Mouse (Mus musculus) megakaryocyte, embryonic 14.5 days (primary cell): Measurements from ENCODE around the gene Ap3d1. TPM values are rescaled to one million over a fixed set of nuclear protein-coding genes. Genes with fewer than 3 reads are reported as not detected.

Experiments
- H3K27me3 ChIP-seq: replicated peaks from 2 replicates; pipeline ENCODE3; 2012; ENCODE audit warnings: inconsistent platforms
- H3K36me3 ChIP-seq: replicated peaks from 2 replicates; pipeline ENCODE3; 2012; ENCODE audit warnings: low read length, inconsistent platforms, mixed read lengths
- H3K4me1 ChIP-seq: 2 replicates; pipeline ENCODE4 v1.6.1; 2012; ENCODE audit warnings: inconsistent platforms
- H3K4me3 ChIP-seq: replicated peaks from 2 replicates; pipeline ENCODE3; 2012; ENCODE audit warnings: moderate library complexity, mild to moderate bottlenecking, inconsistent platforms
- H3K9me3 ChIP-seq: 2 replicates; pipeline ENCODE4 v1.6.1; 2012; ENCODE audit warnings: inconsistent platforms
- FLI1 ChIP-seq: IDR thresholded peaks from 2 replicates; pipeline ENCODE4 v1.6.1; 2012; ENCODE audit warnings: low read length, inconsistent platforms, mixed read lengths
- GATA1 ChIP-seq: IDR thresholded peaks from 3 replicates; pipeline ENCODE4 v1.6.1; 2012; ENCODE audit warnings: mixed read lengths, low read length, inconsistent platforms, borderline replicate concordance
- polyA plus RNA-seq: library from polyadenylated mRNA; stranded (reverse); fragments of >175 nt; gene quantifications from 2 replicates; pipeline ENCODE4 v1.2.3, GENCODE M21; 2012; ENCODE audit warnings: low replicate concordance; ENCODE audit not compliant: insufficient read depth

Gene Ap3d1
- polyA plus RNA-seq, 1 experiment, result 24.8 TPM

DNA sequence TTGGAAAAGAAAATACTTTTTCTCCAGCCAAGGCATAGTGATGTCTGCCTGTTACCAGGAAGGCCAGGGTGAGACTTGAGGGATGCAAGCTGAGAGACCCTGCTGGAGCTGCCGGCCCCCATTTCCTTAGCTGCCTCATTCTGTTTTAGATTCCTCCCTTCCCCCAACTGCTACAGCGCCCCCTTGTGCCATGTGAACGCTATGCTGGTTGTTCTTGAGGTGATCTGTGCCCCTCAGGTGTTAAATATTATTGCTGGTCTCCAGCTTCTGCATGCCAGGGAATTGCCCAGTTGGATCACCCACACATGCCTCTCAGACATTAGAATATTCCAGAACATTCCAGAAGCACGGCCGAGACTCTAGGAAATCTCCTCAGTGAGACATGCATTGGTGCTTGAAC is 80.9 kb downstream of the Ap3d1 start:
- Histone ChIP-seq H3K4me3 (no peak overlapping the region), H3K9me3 (no peaks in the 10 kb centered on the region), H3K36me3 (peaks cover 12% of the 10 kb centered on the region), H3K27me3 (no peaks in the 10 kb centered on the region), H3K4me1 (peaks cover 80% of the 10 kb centered on the region)
- no peak for TF ChIP-seq GATA1
- TF ChIP-seq FLI1, result no peak

DNA sequence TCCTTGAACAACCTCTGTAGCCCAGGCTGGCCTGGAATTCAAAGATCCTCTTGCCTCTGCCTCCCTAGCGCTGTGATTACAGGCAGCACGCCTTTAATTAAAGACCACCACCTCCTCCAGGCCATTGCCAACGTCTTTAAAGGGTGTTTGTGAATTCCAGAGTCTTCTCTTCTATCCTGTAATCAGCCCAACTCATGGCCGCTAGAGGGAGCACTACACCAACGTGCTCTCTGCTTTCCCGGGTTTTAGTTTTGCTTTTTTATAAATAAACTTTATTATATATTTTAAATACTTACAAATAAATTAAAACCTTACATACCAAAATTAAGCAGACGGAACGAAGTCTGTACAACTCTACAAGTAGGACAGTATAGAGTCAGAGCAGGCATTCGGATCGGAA is 82.9 kb downstream of the Ap3d1 start:
- TF ChIP-seq GATA1 (no peak), FLI1 (no peak)
- Histone ChIP-seq H3K4me3 (peak overlapping the region; percentile 85), H3K9me3 (no peaks in the 10 kb centered on the region), H3K27me3 (no peaks in the 10 kb centered on the region), H3K4me1 (peaks cover 79% of the 10 kb centered on the region), H3K36me3 (peaks cover 2% of the 10 kb centered on the region)

DNA sequence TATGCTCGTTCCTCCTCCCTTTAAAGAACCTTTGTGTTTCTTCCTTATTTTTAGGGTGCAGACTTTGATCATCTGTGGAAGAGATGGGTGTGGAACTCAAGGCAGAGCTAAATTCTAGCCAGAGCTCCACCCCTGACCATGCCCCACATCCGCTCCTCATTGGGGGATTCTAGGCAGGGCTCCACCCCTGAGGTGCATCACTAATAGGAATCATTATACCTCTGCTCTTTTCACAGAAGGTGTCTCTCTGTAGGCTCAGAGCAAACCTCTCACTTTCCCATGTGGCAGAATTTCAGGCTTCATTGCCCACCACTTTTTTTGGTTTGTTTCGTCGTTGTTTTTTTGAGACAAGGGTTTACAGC is 83.2 kb downstream of the Ap3d1 start:
- Histone ChIP-seq H3K36me3 (peaks cover 2% of the 10 kb centered on the region), H3K9me3 (no peaks in the 10 kb centered on the region), H3K4me3 (peak overlapping the region; percentile 85), H3K4me1 (peaks cover 79% of the 10 kb centered on the region), H3K27me3 (no peaks in the 10 kb centered on the region)
- TF ChIP-seq FLI1 (no peak), GATA1 (no peak)

DNA sequence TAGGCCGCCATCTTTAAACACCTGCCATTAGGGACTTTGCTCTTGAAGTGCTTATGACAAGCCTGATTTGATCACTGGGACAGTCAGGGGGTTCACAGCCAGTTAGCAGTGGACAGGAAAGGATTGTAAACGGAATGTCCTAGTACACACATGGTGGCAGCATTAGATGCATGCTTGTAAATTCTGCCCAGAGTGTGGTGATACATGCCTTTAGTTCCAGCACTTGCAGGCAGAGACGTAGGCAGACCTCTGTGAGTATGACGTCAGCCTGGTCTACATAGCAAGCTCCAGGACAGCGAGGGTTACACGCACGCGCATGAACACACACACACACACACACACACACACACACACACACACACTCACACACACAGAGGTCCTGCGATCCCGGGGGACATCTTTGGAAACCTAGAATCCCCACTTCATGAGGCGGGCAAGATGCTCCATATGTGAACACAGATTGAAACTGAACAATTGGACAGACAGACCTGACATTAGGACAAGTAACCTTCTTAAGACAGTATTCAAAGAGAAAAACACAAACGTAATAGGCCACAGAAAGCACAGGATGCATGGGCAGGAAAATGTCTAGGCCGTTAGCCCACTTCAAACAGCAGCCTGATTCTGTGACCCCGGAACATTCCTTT is 83.7 kb downstream of the Ap3d1 start:
- Histone ChIP-seq H3K27me3 (no peaks in the 10 kb centered on the region), H3K9me3 (no peaks in the 10 kb centered on the region), H3K4me1 (peaks cover 79% of the 10 kb centered on the region), H3K36me3 (peaks cover 3% of the 10 kb centered on the region), H3K4me3 (peak overlapping the region; percentile 20)
- no peak for TF ChIP-seq GATA1
- TF ChIP-seq FLI1, result no peak

Other genes with a start within 250 kb of the Ap3d1 start
- gene Onecut3, start 247.4 kb downstream of the Ap3d1 start, polyA plus RNA-seq, result not detected in 2 replicates
- 0.49 TPM in 1 of 2 replicates, not detected in the other for gene Atp8b3, start 203.1 kb downstream of the Ap3d1 start, polyA plus RNA-seq
- 81.2 and 149 TPM in 2 replicates for gene Rexo1, start 180.7 kb downstream of the Ap3d1 start, polyA plus RNA-seq
- gene Klf16, start 164.9 kb downstream of the Ap3d1 start, polyA plus RNA-seq, result 35.6 and 98.1 TPM in 2 replicates
- gene Abhd17a, start 151.9 kb downstream of the Ap3d1 start, polyA plus RNA-seq, result 581 and 2,064 TPM in 2 replicates
- 19.2 and 31.4 TPM in 2 replicates for gene Scamp4, start 139.4 kb downstream of the Ap3d1 start, polyA plus RNA-seq
- 5.7 and 13.7 TPM in 2 replicates for gene Adat3, start 139.4 kb downstream of the Ap3d1 start, polyA plus RNA-seq
- not detected in 2 replicates for gene Gm49322, start 136.2 kb downstream of the Ap3d1 start, polyA plus RNA-seq
- gene Csnk1g2, start 119.4 kb downstream of the Ap3d1 start, polyA plus RNA-seq, result 476 and 617 TPM in 2 replicates
- 91.6 and 121 TPM in 2 replicates for gene Btbd2, start 85.2 kb downstream of the Ap3d1 start, polyA plus RNA-seq
- gene Mknk2, start 64.2 kb downstream of the Ap3d1 start, polyA plus RNA-seq, result 472 and 996 TPM in 2 replicates
- gene Mob3a, start 40.3 kb downstream of the Ap3d1 start, polyA plus RNA-seq, result 61.8 and 135 TPM in 2 replicates
- gene Izumo4, start 40.1 kb downstream of the Ap3d1 start, polyA plus RNA-seq, result 19.4 and 27.8 TPM in 2 replicates
- 35.3 and 88.7 TPM in 2 replicates for gene Dot1l, start 12.9 kb upstream of the Ap3d1 start, polyA plus RNA-seq
- 413 and 1,110 TPM in 2 replicates for gene Sf3a2, start 55.9 kb upstream of the Ap3d1 start, polyA plus RNA-seq
- gene Plekhj1, start 56.4 kb upstream of the Ap3d1 start, polyA plus RNA-seq, result 184 and 251 TPM in 2 replicates
- gene Amh, start 63.0 kb upstream of the Ap3d1 start, polyA plus RNA-seq, result 1.1 and 5.5 TPM in 2 replicates
- gene Jsrp1, start 71.2 kb upstream of the Ap3d1 start, polyA plus RNA-seq, result not detected in 2 replicates
- 2,272 and 5,289 TPM in 2 replicates for gene Oaz1, start 84.4 kb upstream of the Ap3d1 start, polyA plus RNA-seq
- 0.04 TPM in 1 of 2 replicates, not detected in the other for gene Lingo3, start 101.8 kb upstream of the Ap3d1 start, polyA plus RNA-seq
- gene Lsm7, start 112.9 kb upstream of the Ap3d1 start, polyA plus RNA-seq, result 6.8 and 219 TPM in 2 replicates
- gene Sppl2b, start 113.0 kb upstream of the Ap3d1 start, polyA plus RNA-seq, result 33.4 and 118 TPM in 2 replicates
- 0.08 TPM in 1 of 2 replicates, not detected in the other for gene Tmprss9, start 129.6 kb upstream of the Ap3d1 start, polyA plus RNA-seq
- 88.8 and 345 TPM in 2 replicates for gene Timm13, start 158.7 kb upstream of the Ap3d1 start, polyA plus RNA-seq
- 11.8 and 16.6 TPM in 2 replicates for gene Lmnb2, start 176.0 kb upstream of the Ap3d1 start, polyA plus RNA-seq
- gene Gadd45b, start 187.8 kb upstream of the Ap3d1 start, polyA plus RNA-seq, result 29.3 and 96.0 TPM in 2 replicates